Mouse (Mus musculus) limb, embryonic 14.5 days (tissue): ENCODE data around the gene Olfr951. TPM values are rescaled to one million over a fixed set of nuclear protein-coding genes. Genes with fewer than 3 reads are reported as not detected.

ENCODE experiments used
- ATAC-seq: fragments of 200-750 bp; cut with Nextera tagmentation; 2 replicates; pipeline ENCODE4 v1.8.0; 2017; ENCODE audit warnings: low read depth, moderate number of reproducible peaks, moderate TSS enrichment; ENCODE audit not compliant: low FRiP score
- DNase-seq: peaks from one replicate; pipeline ENCODE4 v3.0.0-alpha.2; 2015; ENCODE audit warnings: low spot score
- H3K27ac ChIP-seq: fragments of 300-500 bp; sonication (generic); replicated peaks from 2 replicates; pipeline ENCODE4 v1.5.1; 2014; ENCODE audit warnings: low read depth, mild to moderate bottlenecking, low read length, moderate library complexity, mixed read lengths
- H3K27me3 ChIP-seq: fragments of 300-500 bp; sonication (generic); 2 replicates; pipeline ENCODE4 v1.6.1; 2014; ENCODE audit warnings: low read length, mixed read lengths; ENCODE audit not compliant: control insufficient read depth, insufficient read depth
- H3K36me3 ChIP-seq: fragments of 300-500 bp; sonication (generic); 2 replicates; pipeline ENCODE4 v1.6.1; 2014; ENCODE audit warnings: mild to moderate bottlenecking, low read length, moderate library complexity, mixed read lengths; ENCODE audit not compliant: control insufficient read depth, insufficient read depth
- H3K4me1 ChIP-seq: fragments of 300-500 bp; sonication (generic); 2 replicates; pipeline ENCODE4 v1.6.1; 2014; ENCODE audit warnings: antibody characterized with exemption, low read length, mixed read lengths; ENCODE audit not compliant: control insufficient read depth, insufficient read depth
- H3K4me2 ChIP-seq: fragments of 300-500 bp; sonication (generic); replicated peaks from 2 replicates; pipeline ENCODE4 v1.6.1; 2014; ENCODE audit warnings: low read depth, mild to moderate bottlenecking, low read length, moderate library complexity; ENCODE audit not compliant: severe bottlenecking
- H3K4me3 ChIP-seq: fragments of 300-500 bp; sonication (generic); replicated peaks from 2 replicates; pipeline ENCODE4 v1.5.1; 2014; ENCODE audit warnings: low read length
- H3K9ac ChIP-seq: fragments of 300-500 bp; sonication (generic); 2 replicates; pipeline ENCODE4 v1.6.1; 2014; ENCODE audit warnings: mild to moderate bottlenecking, low read depth, low read length, moderate library complexity; ENCODE audit not compliant: severe bottlenecking
- H3K9me3 ChIP-seq: fragments of 300-500 bp; sonication (generic); 2 replicates; pipeline ENCODE4 v1.6.1; 2016; ENCODE audit warnings: low read length; ENCODE audit not compliant: control insufficient read depth
- POLR2A ChIP-seq: fragments of 200-500 bp; IDR thresholded peaks from 2 replicates; pipeline ENCODE4 v1.8.0; 2012; ENCODE audit warnings: inconsistent platforms, mild to moderate bottlenecking, moderate library complexity, borderline replicate concordance; ENCODE audit not compliant: insufficient read depth, insufficient read length; ENCODE audit errors: extremely low read depth
- WGBS: fragments of 180-500 bp; shearing (Covaris S2); extraction: QIAGEN DNeasy Blood & Tissue Kit; methylation state at CpG from one replicate; pipeline ENCODE4 v1.1.7; 2014; 5-methylcytosine and 5-hydroxymethylcytosine counted together
- polyA plus RNA-seq, 2 experiments: library from polyadenylated mRNA; depleted of rRNA in 1 of 2; stranded (reverse) in 1 of 2; unstranded in 1 of 2; fragments of >200 nt; fragmentation: Nextera tagmentation in 1 of 2; extraction: Ambion mirVana in 1 of 2; gene quantifications; 2 replicates each; pipeline versions ENCODE4 v1.2.1 to v1.2.3; 2012 to 2014

Olfr951 gene
- not detected in 2 replicates for polyA plus RNA-seq (2012; rRNA removed)
- polyA plus RNA-seq (2014; fragmentation: Nextera tagmentation; extraction: Ambion mirVana): not detected in 2 replicates

DNA sequence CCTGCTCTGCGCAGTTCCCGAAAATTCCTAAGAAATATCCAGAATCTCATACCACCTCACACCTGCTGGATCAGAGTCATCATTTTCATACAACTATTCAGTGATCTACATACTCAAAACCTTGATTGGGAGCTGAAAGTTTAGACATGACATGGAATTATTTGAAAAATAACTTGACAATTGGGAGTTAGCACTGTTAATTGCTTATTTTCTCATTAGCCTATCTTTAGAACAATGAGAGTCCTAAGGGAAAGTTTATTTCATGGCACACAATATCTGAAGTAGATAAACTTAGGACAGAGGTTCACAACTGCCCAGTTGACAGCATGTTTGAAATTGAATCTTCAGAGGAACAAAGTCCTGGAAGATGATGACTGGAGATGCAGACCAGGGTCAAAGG is at the start of gene Olfr951:
Olfr951 (plus strand) TSS at position 301 of the 400 bp plus-strand sequence.
- ATAC-seq: no peak
- no peak within 1 kb of the TSS for H3K9ac ChIP-seq
- WGBS: 85% methylated on average over 2 of the region's 2 CpGs

GRCm38 (mm10) chr9:39427048-39427447 is 39.8 kb downstream of the Olfr951 start, which contains the start of gene Olfr952:
Olfr952 (minus strand) TSS chr9:39427148.
- no peaks in the 10 kb centered on the region for H3K9me3 ChIP-seq
- no peak within 1 kb of the TSS for H3K9ac ChIP-seq
- no peak within 1 kb of the TSS for H3K4me3 ChIP-seq
- H3K4me2 ChIP-seq: no peak within 1 kb of the TSS
- DNase-seq (no peak), ATAC-seq (no peak)
- H3K4me1 ChIP-seq: no peaks in the 10 kb centered on the region
- TF ChIP-seq POLR2A: no peak
- H3K36me3 ChIP-seq: no peaks in the 10 kb centered on the region
- no peaks in the 10 kb centered on the region for H3K27me3 ChIP-seq
- no peak within 1 kb of the TSS for H3K27ac ChIP-seq

More for the DNA sequence above, at the start of gene Olfr951:
- no peaks in the 10 kb centered on the region for H3K4me1 ChIP-seq
- no peaks in the 10 kb centered on the region for H3K27me3 ChIP-seq
- no peak within 1 kb of the TSS for H3K4me3 ChIP-seq
- no peaks in the 10 kb centered on the region for H3K9me3 ChIP-seq
- no peak for TF ChIP-seq POLR2A
- no peak within 1 kb of the TSS for H3K4me2 ChIP-seq
- H3K27ac ChIP-seq: no peak within 1 kb of the TSS
- H3K36me3 ChIP-seq: no peaks in the 10 kb centered on the region
- DNase-seq: no peak

Other genes with a start within 250 kb of the Olfr951 start
- gene Olfr943, start 221.1 kb upstream of the Olfr951 start, polyA plus RNA-seq (2012; rRNA removed): not detected in 2 replicates
- not detected in 2 replicates for gene Olfr943, start 221.1 kb upstream of the Olfr951 start, polyA plus RNA-seq (2014; fragmentation: Nextera tagmentation; extraction: Ambion mirVana)
- not detected in 2 replicates for gene Olfr944, start 185.5 kb upstream of the Olfr951 start, polyA plus RNA-seq (2012; rRNA removed)
- not detected in 2 replicates for gene Olfr944, start 185.5 kb upstream of the Olfr951 start, polyA plus RNA-seq (2014; fragmentation: Nextera tagmentation; extraction: Ambion mirVana)
- not detected in 2 replicates for gene Olfr1537, start 137.4 kb upstream of the Olfr951 start, polyA plus RNA-seq (2012; rRNA removed)
- gene Olfr1537, start 137.4 kb upstream of the Olfr951 start, polyA plus RNA-seq (2014; fragmentation: Nextera tagmentation; extraction: Ambion mirVana): not detected in 2 replicates
- gene Olfr945, start 110.6 kb upstream of the Olfr951 start, polyA plus RNA-seq (2012; rRNA removed): not detected in 2 replicates
- not detected in 2 replicates for gene Olfr945, start 110.6 kb upstream of the Olfr951 start, polyA plus RNA-seq (2014; fragmentation: Nextera tagmentation; extraction: Ambion mirVana)
- gene Olfr948, start 61.4 kb upstream of the Olfr951 start, polyA plus RNA-seq (2012; rRNA removed): not detected in 2 replicates
- not detected in 2 replicates for gene Olfr948, start 61.4 kb upstream of the Olfr951 start, polyA plus RNA-seq (2014; fragmentation: Nextera tagmentation; extraction: Ambion mirVana)
- not detected in 2 replicates for gene Olfr952, start 39.7 kb downstream of the Olfr951 start, polyA plus RNA-seq (2012; rRNA removed)
- not detected in 2 replicates for gene Olfr952, start 39.7 kb downstream of the Olfr951 start, polyA plus RNA-seq (2014; fragmentation: Nextera tagmentation; extraction: Ambion mirVana)
- gene Olfr954, start 69.3 kb downstream of the Olfr951 start, polyA plus RNA-seq (2012; rRNA removed): not detected in 2 replicates
- gene Olfr954, start 69.3 kb downstream of the Olfr951 start, polyA plus RNA-seq (2014; fragmentation: Nextera tagmentation; extraction: Ambion mirVana): not detected in 2 replicates
- gene Olfr955, start 84.5 kb downstream of the Olfr951 start, polyA plus RNA-seq (2012; rRNA removed): not detected in 2 replicates
- gene Olfr955, start 84.5 kb downstream of the Olfr951 start, polyA plus RNA-seq (2014; fragmentation: Nextera tagmentation; extraction: Ambion mirVana): not detected in 2 replicates
- gene Olfr44, start 106.6 kb downstream of the Olfr951 start, polyA plus RNA-seq (2012; rRNA removed): not detected in 2 replicates
- gene Olfr44, start 106.6 kb downstream of the Olfr951 start, polyA plus RNA-seq (2014; fragmentation: Nextera tagmentation; extraction: Ambion mirVana): not detected in 2 replicates
- 0.06 and 0.08 TPM in 2 replicates for gene Olfr957, start 128.4 kb downstream of the Olfr951 start, polyA plus RNA-seq (2012; rRNA removed)
- not detected in 2 replicates for gene Olfr957, start 128.4 kb downstream of the Olfr951 start, polyA plus RNA-seq (2014; fragmentation: Nextera tagmentation; extraction: Ambion mirVana)
- not detected in 2 replicates for gene Olfr958, start 166.6 kb downstream of the Olfr951 start, polyA plus RNA-seq (2012; rRNA removed)
- gene Olfr958, start 166.6 kb downstream of the Olfr951 start, polyA plus RNA-seq (2014; fragmentation: Nextera tagmentation; extraction: Ambion mirVana): not detected in 2 replicates
- gene Olfr959, start 188.2 kb downstream of the Olfr951 start, polyA plus RNA-seq (2012; rRNA removed): not detected in 2 replicates
- gene Olfr959, start 188.2 kb downstream of the Olfr951 start, polyA plus RNA-seq (2014; fragmentation: Nextera tagmentation; extraction: Ambion mirVana): not detected in 2 replicates
- gene AW551984, start 217.0 kb downstream of the Olfr951 start, polyA plus RNA-seq (2012; rRNA removed): 66.5 and 75.3 TPM in 2 replicates
- 91.0 and 103 TPM in 2 replicates for gene AW551984, start 217.0 kb downstream of the Olfr951 start, polyA plus RNA-seq (2014; fragmentation: Nextera tagmentation; extraction: Ambion mirVana)
- not detected in 2 replicates for gene Olfr148, start 223.2 kb downstream of the Olfr951 start, polyA plus RNA-seq (2012; rRNA removed)
- not detected in 2 replicates for gene Olfr148, start 223.2 kb downstream of the Olfr951 start, polyA plus RNA-seq (2014; fragmentation: Nextera tagmentation; extraction: Ambion mirVana)
- 0.10 TPM in 1 of 2 replicates, not detected in the other for gene Olfr960, start 234.0 kb downstream of the Olfr951 start, polyA plus RNA-seq (2012; rRNA removed)
- not detected in 2 replicates for gene Olfr960, start 234.0 kb downstream of the Olfr951 start, polyA plus RNA-seq (2014; fragmentation: Nextera tagmentation; extraction: Ambion mirVana)